Mouse (Mus musculus) CH12.LX (cell line): Measurements from ENCODE around the gene Nos1.

Source experiments
- CTCF ChIP-seq, 2 experiments: IDR thresholded peaks in 1 of 2; conservative IDR thresholded peaks in 1 of 2; 2 replicates each; pipeline ENCODE4 v1.5.1; 2011 to 2012; ENCODE audit warnings: low read depth in 2 of 2, low read length in 2 of 2, improper control_type of control experiment in 1 of 2, inconsistent platforms in 1 of 2, mild to moderate bottlenecking in 1 of 2, moderate library complexity in 1 of 2
- ELF1 ChIP-seq: IDR thresholded peaks from 2 replicates; pipeline ENCODE4 v1.6.1; 2014; ENCODE audit warnings: low read depth, mild to moderate bottlenecking, inconsistent platforms, low read length, improper control_type of control experiment
- KAT2A ChIP-seq: IDR thresholded peaks from 2 replicates; pipeline ENCODE4 v1.6.1; 2012; ENCODE audit warnings: low read length, improper control_type of control experiment, inconsistent platforms; ENCODE audit not compliant: insufficient replicate concordance
- MAFK ChIP-seq: IDR thresholded peaks from 2 replicates; pipeline ENCODE4 v1.6.1; 2011; ENCODE audit warnings: low read length, improper control_type of control experiment; ENCODE audit not compliant: insufficient replicate concordance
- MYC ChIP-seq: IDR thresholded peaks from 2 replicates; pipeline ENCODE4 v1.6.1; 2011; ENCODE audit warnings: low read depth, mild to moderate bottlenecking, improper control_type of control experiment, low read length
- NELFE ChIP-seq: IDR thresholded peaks from 2 replicates; pipeline ENCODE4 v1.6.1; 2011; ENCODE audit warnings: low read depth, low read length, improper control_type of control experiment
- POLR2A ChIP-seq: IDR thresholded peaks from 2 replicates; pipeline ENCODE4 v1.6.1; 2011; ENCODE audit warnings: low read depth, mild to moderate bottlenecking, improper control_type of control experiment, low read length
- RAD21 ChIP-seq: IDR thresholded peaks from 2 replicates; pipeline ENCODE4 v1.6.1; 2011; ENCODE audit warnings: low read depth, mild to moderate bottlenecking, low read length, improper control_type of control experiment, moderate library complexity
- RCOR1 ChIP-seq: conservative IDR thresholded peaks from 2 replicates; pipeline ENCODE4 v1.6.1; 2012; ENCODE audit warnings: low read depth, mild to moderate bottlenecking, inconsistent platforms, low read length, improper control_type of control experiment
- TCF12 ChIP-seq: IDR thresholded peaks from 2 replicates; pipeline ENCODE4 v1.6.1; 2014; ENCODE audit warnings: low read depth, mild to moderate bottlenecking, inconsistent platforms, low read length, improper control_type of control experiment
- USF2 ChIP-seq: conservative IDR thresholded peaks from 2 replicates; pipeline ENCODE4 v1.6.1; 2011; ENCODE audit warnings: low read depth, low read length, improper control_type of control experiment
- ZKSCAN1 ChIP-seq: IDR thresholded peaks from 2 replicates; pipeline ENCODE4 v1.6.1; 2012; ENCODE audit warnings: low read depth, inconsistent platforms, low read length, improper control_type of control experiment, borderline replicate concordance
- ZMIZ1 ChIP-seq: IDR thresholded peaks from 2 replicates; pipeline ENCODE4 v1.6.1; 2012; ENCODE audit warnings: low read depth, mild to moderate bottlenecking, inconsistent platforms, low read length, improper control_type of control experiment

- TF ChIP-seq USF2 = no peak
- no peak for TF ChIP-seq KAT2A
- TF ChIP-seq POLR2A = no peak
- TF ChIP-seq CTCF (conservative IDR thresholded peaks at IDR 0.05 in 1 of 2, IDR thresholded peaks at IDR 0.05 in 1 of 2; ENCODE audit: low read depth in 2 of 2, low read length in 2 of 2) = no peak
- TF ChIP-seq MYC = no peak
- no peak for TF ChIP-seq ZMIZ1
- TF ChIP-seq TCF12 = no peak
- no peak for TF ChIP-seq RCOR1
- TF ChIP-seq MAFK = no peak
- 0 out of 2 replicates have a peak, but pooled peaks have one; percentile 16 for TF ChIP-seq NELFE
- TF ChIP-seq ELF1 = no peak
- no peak for TF ChIP-seq ZKSCAN1
- TF ChIP-seq RAD21 = no peak
Observed at GRCm38 (mm10) chr5:117871614-117872013, 90.8 kb downstream of the Nos1 start.
